Mouse (Mus musculus) E14TG2a.4 (cell line): ENCODE measurements at regions not wholly inside any gene's neighbourhood (a gene's known extent, or its start where the extent isn't known, plus 50 kb on each side); places are given as distances from the start of the nearest gene placed in this dataset.

ENCODE experiments used
- CTCF ChIP-seq: conservative IDR thresholded peaks from 2 replicates; pipeline ENCODE4 v1.5.1; 2014; ENCODE audit warnings: low read length
- NANOG ChIP-seq: IDR thresholded peaks from 2 replicates; pipeline ENCODE4 v1.6.1; 2014; ENCODE audit warnings: borderline replicate concordance, low read length, mixed read lengths
- POU5F1 ChIP-seq: IDR thresholded peaks from 2 replicates; pipeline ENCODE4 v1.6.1; 2014; ENCODE audit warnings: low read length, borderline replicate concordance

DNA sequence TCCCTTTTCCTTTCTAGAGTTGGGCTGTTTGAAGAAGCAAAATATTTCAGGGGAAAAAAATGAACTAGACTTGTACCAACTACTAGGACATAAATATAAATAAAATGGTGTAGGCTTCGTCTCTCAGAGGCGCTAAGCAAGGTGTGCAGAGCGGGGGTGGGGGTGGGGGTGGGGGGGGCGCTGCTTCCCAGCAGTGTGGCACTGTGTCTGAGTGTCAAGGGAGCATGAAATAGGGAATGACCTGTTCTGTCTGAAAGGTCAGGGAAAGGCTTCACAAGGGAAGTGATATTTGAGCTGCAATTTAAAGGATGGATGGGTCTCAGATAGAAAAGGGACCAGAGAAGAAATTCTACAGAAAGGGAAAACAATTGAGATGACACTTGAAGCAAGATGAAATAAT lies 452.9 kb downstream of the Isl1 start:
- TF ChIP-seq CTCF: no peak
- TF ChIP-seq POU5F1: no peak
- no peak for TF ChIP-seq NANOG
